Mouse (Mus musculus): ENCODE measurements at regions not wholly inside any gene's neighbourhood (a gene's known extent, or its start where the extent isn't known, plus 50 kb on each side); places are given as distances from the start of the nearest gene placed in this dataset.

GRCm38 (mm10) chr2:63920997-63921396 is 176.8 kb downstream of the Fign start:
- DNase-seq (ENCODE audit: extremely low read depth, insufficient read length, low spot score), result no peak

GRCm38 (mm10) chr2:63920019-63920418 is 177.8 kb downstream of the Fign start:
- DNase-seq (ENCODE audit: extremely low read depth, insufficient read length, low spot score), result no peak

DNA sequence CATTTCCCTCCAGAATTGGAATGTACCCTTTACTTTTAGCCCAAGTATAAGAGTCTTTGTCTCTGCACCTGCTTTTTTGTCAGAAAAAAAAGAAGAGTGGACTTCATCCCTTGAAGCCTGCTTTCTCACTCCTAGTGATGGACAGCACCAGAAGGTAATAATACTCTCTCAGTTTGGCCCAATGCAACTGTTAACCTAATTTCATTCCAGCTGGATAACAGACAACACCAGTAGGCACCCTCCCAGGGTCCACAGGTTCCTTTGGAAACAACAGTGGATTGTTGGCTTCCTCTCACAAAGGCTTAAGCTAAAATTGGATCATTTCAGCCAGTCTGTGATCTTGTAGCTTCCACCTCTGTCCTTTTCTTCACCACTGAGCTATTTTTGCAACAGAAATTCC is 197.2 kb downstream of the Fign start:
- no peak for DNase-seq (ENCODE audit: extremely low read depth, insufficient read length, low spot score)

GRCm38 (mm10) chr2:63878477-63878876 is 219.4 kb downstream of the Fign start:
- DNase-seq (ENCODE audit: extremely low read depth, insufficient read length, low spot score), result no peak

DNA sequence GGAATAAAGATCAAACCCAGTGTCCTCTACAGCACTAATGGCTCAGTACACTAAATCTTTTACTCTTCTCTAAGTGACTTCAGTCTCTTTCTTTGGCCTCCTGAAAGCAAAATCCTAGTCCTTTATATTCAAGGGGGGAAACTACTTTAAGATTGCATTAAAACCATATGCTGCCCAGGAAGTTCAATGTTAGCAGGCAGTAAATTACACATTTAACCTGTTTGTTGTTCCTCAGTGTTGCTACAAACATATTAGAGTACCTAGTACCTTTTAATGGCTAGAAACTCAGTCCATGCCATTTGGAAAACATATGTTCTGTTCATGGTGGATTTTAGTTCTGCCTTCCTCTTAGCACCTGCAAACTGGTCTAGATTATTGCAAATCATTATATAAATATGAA is 220.5 kb downstream of the Fign start:
- DNase-seq (ENCODE audit: extremely low read depth, insufficient read length, low spot score), result no peak

DNA sequence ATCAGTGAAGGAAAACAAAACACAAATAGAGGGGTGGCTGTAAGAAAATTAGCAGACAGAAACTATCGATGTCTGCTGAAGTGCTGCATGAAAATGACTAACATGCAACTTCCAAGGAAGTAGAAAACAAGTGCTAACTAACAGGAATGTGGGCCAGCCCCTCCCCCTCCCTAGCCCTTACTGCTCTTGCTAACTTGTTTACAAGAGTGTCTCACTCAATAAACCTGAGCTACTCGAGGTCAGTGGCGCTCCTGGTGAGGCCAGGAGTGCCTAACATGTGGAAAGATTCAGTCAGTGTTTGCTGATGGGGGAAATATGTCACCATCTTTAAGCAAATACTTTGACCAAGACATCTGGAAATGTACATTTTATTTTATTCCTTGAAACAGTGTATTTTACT is 221.5 kb downstream of the Fign start:
- no peak for DNase-seq (ENCODE audit: extremely low read depth, insufficient read length, low spot score)

DNA sequence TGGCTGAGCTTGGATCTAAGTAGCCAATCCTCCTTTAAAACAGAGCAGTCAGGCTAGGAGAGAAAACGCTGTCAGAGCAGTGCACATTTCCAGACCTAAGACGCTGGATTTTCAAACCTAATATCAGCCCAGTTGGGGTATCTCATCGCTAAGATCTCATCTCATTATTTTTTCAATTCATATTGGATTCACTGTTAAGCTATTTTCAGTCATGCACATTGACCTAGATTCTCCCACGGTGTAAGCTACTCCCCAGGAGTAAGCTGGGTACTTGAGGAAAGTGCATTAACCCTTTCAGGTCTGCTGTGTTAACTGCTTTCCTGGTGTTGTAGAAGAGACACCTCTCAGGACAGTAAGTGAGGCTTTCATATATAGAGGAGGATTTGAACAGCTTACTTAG is 222.7 kb downstream of the Fign start:
- DNase-seq (ENCODE audit: extremely low read depth, insufficient read length, low spot score), result no peak

GRCm38 (mm10) chr2:63866524-63866923 is 231.3 kb downstream of the Fign start:
- DNase-seq (ENCODE audit: extremely low read depth, insufficient read length, low spot score), result no peak

DNA sequence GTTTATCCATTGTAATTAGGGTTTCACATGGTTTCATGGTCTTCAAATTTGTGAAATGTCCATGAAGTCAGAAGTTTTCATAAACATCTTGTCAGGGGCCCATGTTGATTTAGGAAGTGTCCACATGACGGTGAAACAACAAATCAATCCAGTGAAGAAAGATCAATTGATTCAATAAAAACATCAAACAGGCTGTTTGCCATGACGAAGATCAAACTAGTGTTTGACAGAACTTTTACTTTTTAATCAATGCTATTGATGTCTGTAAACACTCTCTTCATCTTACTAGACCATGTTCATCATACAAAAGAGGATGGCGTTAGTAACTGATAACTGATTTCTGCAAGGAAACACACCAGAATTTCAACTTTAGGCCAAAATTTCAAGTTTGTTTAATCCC is 236.0 kb downstream of the Fign start:
- no peak for DNase-seq (ENCODE audit: extremely low read depth, insufficient read length, low spot score)

DNA sequence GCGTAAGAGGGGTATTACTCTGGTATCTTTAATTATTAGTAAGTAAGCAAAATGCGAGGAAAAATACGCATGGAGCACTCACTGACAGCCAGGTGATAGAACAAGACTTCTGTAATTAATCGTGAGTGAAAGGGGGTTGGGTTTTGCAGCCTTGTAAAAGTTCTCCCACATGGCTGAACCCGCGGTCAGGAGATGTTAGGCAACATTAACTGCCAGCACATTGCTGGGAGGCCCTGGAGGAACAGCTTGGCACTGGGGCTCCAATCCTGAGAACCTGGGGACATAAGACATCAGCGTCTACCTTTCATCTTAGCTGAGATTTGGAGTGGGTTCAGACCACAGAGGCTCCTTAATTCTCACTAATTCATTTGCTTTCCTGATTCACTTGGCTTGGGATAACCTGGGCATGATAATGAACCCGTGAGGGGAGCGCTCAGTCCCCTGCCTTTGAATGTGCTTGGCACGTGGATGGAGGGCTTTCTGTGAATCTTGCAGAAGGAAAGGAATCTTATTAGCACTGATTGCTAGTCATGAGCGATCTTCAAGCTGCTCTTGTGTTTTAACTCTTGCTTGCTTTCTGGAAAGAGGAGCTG is 241.3 kb downstream of the Fign start:
- DNase-seq (ENCODE audit: extremely low read depth, insufficient read length, low spot score), result no peak

DNA sequence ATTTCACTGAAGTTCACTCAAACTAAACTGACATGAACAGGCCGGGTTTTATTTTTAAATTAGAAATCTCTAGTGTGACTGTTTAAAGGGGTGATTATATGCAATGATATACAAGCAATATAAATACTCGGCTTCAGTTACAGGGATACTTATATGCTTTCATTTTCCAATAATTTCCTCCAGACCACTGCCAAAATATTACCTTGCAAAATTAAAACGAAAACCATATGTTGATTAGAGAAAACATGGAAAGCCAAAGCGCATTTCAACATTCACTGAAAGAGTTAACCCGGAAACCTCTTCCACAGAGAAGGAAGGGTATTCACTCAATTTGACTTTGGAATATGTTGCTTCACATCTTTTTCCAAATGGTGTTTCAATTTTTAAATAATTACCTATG is 242.4 kb downstream of the Fign start:
- DNase-seq (ENCODE audit: extremely low read depth, insufficient read length, low spot score), result no peak

- no peak for DNase-seq (ENCODE audit: extremely low read depth, insufficient read length, low spot score)
Measured at GRCm38 (mm10) chr2:63854198-63854875, 243.5 kb downstream of the Fign start.

DNA sequence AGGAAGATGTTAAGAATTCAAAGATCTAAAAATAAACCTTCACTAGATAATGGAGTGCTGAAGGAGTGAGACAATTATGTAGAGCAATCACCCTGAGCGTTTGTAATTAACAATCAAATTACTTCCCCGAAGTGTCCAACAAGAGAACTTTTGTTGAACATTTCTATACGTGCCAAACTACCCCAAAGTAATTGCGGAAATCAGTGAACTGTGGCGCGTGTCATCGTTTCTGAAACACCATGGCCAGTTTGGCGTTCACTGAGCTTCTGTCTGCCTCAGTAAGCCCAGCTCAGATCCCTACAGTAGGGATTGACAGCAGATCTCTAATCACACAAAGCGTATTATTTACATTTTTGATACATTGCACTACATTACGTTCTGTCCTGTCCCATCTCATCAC is 244.6 kb downstream of the Fign start:
- DNase-seq (ENCODE audit: extremely low read depth, insufficient read length, low spot score), result no peak

DNA sequence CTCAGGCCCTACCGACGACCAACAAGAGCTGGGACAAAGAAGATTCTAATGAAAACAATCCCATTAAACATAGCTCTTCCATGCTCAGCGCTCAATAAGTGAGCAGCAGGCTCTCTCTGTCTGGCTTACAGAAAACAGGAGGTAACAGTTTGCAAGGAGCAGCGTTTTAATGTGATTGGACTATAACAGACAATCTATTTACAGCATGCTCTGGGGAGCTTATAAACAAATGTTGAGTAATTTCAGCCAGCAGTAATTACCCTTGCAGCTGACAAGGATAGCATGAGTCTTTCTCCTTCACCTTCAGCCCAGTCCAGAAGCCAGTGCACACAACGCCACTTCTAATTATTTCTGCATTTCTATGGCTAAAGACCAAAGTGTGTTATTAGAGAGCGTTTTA is 245.6 kb downstream of the Fign start:
- no peak for DNase-seq (ENCODE audit: extremely low read depth, insufficient read length, low spot score)

- no peak for DNase-seq (ENCODE audit: extremely low read depth, insufficient read length, low spot score)
Measured at GRCm38 (mm10) chr2:63850033-63850432, 247.8 kb downstream of the Fign start.

GRCm38 (mm10) chr2:63849486-63849885 is 248.4 kb downstream of the Fign start:
- DNase-seq (ENCODE audit: extremely low read depth, insufficient read length, low spot score), result no peak

GRCm38 (mm10) chr2:63832041-63832714 is 265.7 kb downstream of the Fign start:
- no peak for DNase-seq (ENCODE audit: extremely low read depth, insufficient read length, low spot score)

DNA sequence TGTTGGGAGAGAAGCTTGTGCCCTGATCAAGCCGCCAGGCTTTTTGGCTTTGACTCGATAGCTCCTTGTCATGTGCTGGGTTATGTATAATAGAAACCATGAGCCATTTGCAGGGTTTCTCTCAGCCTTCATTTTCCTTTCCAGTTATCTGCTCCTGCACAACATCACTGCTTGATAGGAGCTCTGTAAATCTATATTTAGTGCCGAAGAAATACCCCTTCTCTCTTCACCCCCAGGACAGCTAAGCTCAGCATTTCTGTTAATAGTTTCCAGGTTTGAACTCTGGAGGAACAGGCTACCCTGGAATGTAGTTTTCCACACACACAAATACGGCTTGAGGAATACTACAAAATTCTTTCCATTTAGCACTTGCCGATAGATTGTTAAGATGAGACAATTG is 267.4 kb downstream of the Fign start:
- DNase-seq (ENCODE audit: extremely low read depth, insufficient read length, low spot score), result no peak

- no peak for DNase-seq (ENCODE audit: extremely low read depth, insufficient read length, low spot score)
Measured at GRCm38 (mm10) chr2:63828633-63829032, 269.2 kb downstream of the Fign start.

- DNase-seq (ENCODE audit: extremely low read depth, insufficient read length, low spot score), result peak; percentile 23
Measured at GRCm38 (mm10) chr2:63819440-63819839, 278.4 kb downstream of the Fign start.
